Mouse (Mus musculus) hindbrain, embryonic 12.5 days (tissue): ENCODE results near the gene Smim8. TPM values are rescaled to one million over a fixed set of nuclear protein-coding genes. Genes with fewer than 3 reads are reported as not detected.

ENCODE experiments used
- polyA plus RNA-seq: library from polyadenylated mRNA; unstranded; fragments of >200 nt; fragmentation: Nextera tagmentation; extraction: Ambion mirVana; gene quantifications from 2 replicates; pipeline ENCODE4 v1.2.1, GENCODE M21; 2016

Gene Smim8
- polyA plus RNA-seq, 1 experiment from 2014 or later, result 43.2 TPM

Other genes with a start within 250 kb of the Smim8 start
- gene Akirin2, start 227.5 kb downstream of the Smim8 start, polyA plus RNA-seq, result 139 and 147 TPM in 2 replicates
- 104 and 113 TPM in 2 replicates for gene Orc3, start 163.5 kb downstream of the Smim8 start, polyA plus RNA-seq
- 72.2 and 72.7 TPM in 2 replicates for gene Rars2, start 163.5 kb downstream of the Smim8 start, polyA plus RNA-seq
- gene Slc35a1, start 91.0 kb downstream of the Smim8 start, polyA plus RNA-seq, result 53.9 and 54.1 TPM in 2 replicates
- gene Cfap206, start 48.2 kb downstream of the Smim8 start, polyA plus RNA-seq, result 5.2 and 5.3 TPM in 2 replicates
- not detected in 2 replicates for gene Gm136, start 22.2 kb downstream of the Smim8 start, polyA plus RNA-seq
- 39.2 and 43.0 TPM in 2 replicates for gene Zfp292, start 104.5 kb upstream of the Smim8 start, polyA plus RNA-seq
- gene Cga, start 115.4 kb upstream of the Smim8 start, polyA plus RNA-seq, result 0.56 and 1.1 TPM in 2 replicates